Mouse (Mus musculus): ENCODE measurements around the gene Rps29.

Rps29 gene

DNA sequence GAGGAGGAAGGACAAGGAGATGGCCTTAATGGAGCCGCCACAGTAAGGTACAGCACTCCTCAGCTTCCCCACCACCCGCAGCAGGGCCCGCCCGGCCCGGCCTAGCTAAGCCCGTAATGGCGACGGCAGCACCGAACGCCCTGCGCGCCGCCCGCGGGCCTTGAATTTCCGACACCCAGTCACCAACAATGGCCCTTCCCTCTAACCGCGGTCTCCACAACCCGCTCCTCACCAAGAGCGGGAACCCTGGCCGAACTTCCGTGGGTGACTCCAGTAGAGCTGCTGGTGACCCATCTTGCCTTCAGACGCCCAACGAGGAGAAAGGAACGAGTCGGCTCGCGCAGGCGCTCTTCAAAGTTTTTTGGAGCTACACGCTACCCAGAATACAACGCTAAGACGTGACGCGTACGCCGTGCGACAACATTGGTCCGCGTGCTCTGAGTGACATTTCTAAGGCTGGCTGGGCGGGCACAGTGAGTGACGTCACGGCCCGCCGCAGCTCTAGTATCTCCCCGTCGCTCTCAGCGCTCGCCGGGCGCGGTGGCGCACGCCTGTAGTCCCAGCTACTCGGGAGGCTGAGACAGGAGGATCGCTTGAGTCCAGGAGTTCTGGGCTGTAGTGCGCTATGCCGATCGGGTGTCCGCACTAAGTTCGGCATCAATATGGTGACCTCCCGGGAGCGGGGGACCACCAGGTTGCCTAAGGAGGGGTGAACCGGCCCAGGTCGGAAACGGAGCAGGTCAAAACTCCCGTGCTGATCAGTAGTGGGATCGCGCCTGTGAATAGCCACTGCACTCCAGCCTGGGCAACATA lies at the start of gene Rps29:
Gene Rps29 (minus strand): TSS at position 422 of the 813 bp plus-strand sequence.
- DNase-seq, result peak; percentile 96

DNA sequence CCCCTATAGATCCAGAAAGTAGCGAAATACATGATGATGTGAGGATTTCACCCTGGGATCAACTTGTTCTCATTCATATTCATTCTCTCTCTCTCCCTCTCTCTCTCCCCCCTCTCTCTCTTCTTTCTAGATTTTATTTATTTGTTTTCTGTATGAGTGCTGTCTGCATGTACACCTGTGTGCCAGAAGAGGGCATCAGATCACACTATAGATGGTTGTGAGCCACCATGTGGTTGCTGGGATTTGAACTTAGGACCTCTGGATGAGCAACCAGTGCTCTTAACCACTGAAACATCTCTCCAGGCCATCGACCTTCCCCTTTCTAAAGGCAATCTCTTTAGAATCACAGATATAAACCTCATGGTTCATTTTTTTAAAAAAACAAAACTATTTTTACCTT lies 49.5 kb upstream of the Rps29 start:
- DNase-seq, result no peak

DNA sequence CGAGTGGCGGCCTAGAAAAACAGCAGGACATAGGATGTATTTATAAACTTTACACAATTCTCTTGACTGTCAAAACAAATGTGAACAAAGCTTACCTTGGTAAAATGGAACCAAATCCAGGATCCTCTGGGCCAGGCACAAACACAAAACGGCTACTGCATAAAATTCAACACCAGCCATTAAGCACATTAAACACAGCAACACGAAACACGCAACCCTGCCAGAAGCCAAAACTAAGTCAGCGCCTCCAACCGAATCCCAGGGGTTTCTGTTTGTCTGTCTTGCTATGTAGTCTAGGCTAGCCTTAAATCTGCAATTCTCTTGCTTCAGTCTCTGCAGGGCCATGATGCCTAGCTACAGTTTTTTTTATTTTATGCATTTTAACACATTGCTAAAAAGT lies 48.9 kb upstream of the Rps29 start:
- DNase-seq, result no peak

DNA sequence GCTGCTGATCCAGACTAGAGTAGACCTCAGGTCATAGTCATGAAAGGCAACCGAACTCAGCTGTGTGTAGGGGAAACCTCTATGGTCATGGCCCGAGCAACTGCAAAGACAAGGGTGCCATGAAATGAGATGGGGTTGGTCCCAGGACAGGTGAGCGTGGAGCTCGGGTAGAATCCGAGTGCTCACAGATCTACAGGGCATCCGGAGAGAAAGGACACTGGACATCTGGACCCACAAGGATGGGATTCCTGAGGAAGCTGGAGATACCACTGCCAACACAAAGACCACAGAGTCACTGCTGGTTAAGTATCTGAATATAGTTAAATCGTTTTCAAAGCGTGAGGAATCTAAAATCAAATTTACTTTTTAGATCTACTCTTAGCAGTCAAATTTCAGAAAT lies 48.4 kb upstream of the Rps29 start:
- no peak for DNase-seq

DNA sequence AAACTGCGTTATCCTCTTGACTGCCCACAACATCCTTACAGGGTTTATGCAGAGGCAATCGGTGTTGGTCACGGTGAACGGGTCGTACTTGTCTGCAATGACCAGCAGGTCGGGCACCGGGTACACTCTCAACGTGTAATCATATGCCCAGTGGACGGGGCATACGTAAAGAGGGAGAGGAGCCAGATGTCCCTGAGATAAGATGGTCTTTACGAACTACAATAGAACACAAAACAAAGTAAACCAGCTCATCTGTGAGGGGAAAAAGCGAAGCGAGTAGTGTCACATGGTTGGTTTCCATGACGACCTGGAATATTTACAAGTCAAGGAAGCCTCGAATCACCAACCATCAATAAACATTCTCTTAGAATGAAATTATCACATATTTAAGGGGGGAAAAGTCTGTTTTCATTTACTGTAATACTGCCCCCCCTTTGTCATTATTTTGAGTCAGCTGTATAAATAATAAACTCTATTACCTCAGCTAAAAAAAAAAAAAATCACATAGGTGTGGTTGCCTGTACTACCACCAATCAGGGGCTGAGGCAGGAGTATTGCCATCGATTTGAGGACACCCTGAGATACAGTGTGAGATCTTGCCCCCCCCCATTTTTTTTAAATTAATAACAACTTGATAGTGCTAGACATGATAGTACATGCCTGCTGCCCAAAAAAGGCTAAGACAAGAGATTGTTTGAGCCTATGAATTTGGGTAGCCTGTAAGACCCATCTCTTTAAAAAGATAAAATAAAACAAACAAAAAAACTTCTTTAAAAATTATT lies 45.3 kb upstream of the Rps29 start, which contains the start of gene Gm49384:
Gene Gm49384 (minus strand): TSS at position 216 of the 782 bp plus-strand sequence.
- no peak for DNase-seq

DNA sequence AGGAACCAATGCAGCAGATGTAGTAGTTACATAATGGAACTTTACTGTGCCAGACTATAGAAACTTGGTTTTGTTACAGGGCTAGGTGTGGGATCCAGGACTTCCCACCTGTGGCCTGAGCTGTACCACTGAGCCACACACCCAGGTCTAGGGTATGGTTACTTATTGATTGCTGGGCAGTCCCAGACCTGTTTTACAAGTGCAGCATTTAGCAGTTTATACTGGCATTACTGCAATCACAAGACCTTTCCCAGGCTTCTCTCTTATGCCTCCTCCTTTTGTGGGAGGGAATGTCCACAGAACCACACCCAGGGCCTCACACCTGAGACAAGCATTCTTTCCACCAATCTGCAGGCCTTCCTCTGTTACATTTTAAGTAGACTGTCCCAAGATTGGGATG lies 40.0 kb upstream of the Rps29 start:
- no peak for DNase-seq

DNA sequence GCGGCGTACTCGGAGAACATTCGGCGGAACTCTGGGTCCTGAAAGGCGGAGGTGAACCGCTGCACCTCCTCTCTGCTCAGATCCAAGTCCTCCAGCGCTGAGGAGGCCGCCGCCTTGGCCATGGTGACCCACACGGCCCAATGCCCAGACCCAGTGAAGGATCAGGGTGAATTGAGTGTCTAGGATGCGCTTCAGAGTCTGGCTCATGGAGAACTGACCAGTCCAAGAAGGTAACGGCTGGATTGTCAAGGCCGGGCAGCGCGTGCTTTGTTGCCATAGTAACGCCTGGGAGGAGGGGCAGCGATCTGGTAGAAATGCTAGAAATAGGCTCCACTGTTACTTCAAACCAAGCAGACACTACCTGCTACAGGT lies 39.2 kb upstream of the Rps29 start, which contains the start of gene Dnaaf2:
Gene Dnaaf2 (minus strand): TSS at position 266 of the 372 bp plus-strand sequence.
- DNase-seq, result no peak

DNA sequence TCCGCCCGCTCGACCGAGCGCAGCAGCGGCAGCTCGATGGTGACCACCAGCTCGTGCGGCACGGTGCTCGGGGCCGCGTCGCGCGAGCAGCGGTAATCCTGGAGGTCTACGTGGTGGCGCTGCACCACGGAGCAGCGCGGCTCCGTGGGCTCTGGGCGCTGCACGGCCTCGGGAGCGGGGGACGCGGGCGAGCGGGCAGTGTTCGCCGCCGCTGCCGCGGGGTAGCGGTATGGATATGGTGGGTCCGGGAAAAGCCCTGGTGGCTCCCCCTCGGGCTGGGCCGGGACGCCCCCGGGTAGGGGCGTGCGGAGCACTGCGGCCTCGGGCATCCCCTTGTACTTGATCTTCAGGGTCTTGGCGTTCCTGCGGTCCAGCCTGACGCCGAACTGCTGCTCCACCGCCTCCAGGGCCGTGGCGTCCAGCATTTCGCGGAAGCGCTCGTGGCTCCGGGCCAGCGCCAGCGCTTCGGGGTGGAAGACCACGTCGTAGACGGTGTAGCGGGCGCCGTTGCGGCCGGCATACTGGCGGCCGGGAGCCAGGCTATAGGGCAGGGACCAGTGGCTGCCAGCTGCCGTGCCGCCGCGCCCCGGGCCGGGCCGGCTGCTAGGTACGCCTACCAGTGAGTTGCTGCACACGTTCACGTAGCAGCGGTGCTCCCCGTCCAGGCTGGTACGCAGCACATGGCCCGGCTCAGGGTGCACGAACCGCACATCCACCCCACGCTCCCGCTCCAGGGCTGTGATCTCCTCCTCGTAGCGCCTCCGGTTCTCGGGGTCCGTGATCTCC lies 38.6 kb upstream of the Rps29 start:
- DNase-seq, result peak; percentile 61

DNA sequence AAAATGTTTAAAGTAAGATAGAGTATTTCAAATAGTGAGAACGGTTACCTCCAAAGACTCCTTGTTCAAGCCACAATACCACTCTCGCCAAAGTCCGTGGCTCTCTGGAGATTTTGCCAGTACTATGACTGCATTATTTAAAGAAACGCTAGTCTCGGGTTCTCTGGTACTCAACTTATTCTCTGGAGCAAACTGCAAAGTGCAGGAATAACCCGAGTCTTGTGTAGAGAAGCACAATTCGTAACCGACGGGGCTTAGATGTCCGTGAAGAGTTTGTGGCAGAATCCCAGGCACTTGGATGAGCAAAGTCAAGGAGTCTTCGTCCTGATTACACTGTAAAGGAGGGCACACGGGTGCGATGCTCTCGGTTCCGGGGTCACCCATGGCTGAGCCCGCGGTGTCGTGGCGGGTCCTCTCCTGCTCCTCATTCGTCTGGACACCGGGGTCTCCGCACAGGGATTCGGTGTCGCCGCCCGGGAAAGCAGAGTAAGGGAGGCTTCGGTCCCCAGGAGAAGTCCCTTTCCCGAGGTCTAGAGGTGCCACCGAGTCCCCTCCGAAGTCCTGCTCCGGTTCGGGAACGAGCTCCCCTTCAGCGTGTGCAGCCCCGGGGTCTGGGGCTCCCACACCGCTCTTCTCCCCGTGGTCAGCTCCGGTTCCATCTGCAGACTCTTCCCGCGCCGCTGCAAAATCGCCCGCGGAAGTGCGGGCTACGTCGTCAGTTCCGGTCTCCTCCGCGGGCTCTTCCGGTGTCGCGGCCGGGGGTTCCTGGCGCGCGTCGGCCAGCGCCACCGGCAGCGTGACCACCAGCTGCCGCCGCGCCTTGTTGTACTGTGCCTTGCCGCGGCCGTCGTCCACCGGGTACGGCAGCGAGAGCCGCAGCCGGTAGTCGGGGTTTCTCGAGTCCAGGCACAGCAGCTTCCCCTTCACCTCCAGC lies 37.7 kb upstream of the Rps29 start, which contains the start of gene Gm49383:
Gene Gm49383 (minus strand): TSS at position 661 of the 934 bp plus-strand sequence.
- DNase-seq, result peak; percentile 59

DNA sequence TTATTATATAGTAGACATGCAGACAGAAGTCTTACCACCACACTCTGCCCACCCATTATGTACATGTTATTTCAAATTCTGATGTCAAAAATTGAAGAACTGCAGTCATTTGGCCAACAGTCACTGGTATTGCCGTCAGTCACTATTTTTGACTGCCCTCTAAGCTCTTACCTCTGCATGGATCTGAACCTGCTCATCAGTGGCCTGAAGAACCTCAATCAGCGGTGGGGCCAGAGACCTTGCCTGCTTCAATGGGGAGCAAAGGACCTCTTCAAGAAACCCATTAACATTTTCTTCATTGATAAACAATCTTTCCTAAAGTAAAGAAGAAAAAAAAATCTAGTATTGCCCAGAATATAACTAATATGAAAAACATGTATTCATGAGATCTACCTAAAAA lies 33.7 kb upstream of the Rps29 start:
- no peak for DNase-seq

DNA sequence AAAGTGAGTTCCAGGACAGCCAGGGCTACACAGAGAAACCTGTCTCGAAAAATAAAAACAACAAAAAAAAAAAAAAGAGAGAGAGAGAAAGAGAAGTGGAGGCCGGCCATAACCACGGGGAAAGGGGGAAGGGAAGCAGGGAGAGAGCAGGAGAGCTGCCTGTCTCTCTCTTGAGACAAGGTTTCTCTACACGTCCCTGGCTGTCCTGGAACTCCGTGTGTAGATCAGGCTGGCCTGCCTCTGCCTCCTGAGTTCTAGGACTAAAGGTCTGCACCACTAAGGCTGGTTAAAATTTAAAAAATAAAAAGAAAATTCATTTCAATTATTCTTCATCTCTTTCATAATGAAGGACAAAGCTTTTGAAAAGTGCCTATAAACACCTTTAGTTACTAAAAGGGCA lies 32.4 kb upstream of the Rps29 start:
- no peak for DNase-seq

DNA sequence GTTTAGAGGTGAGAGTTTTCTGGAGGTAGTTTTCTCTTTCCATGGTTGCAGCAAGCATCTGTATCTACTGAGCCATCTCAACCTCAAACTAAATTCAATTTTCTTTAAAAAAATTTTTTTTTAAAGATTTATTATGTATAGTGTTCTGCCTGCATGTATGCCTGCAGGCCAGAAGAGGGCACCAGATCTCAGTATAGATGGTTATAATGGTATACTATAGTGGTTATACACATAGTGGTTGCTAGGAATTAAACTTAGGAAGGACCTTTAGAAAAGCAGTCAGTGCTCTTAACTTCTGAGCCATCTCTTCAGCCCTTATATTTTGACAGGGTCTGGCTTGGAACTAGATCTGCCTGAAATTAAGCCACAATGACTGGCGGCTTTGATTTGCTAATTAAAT lies 31.5 kb upstream of the Rps29 start:
- DNase-seq, result no peak

DNA sequence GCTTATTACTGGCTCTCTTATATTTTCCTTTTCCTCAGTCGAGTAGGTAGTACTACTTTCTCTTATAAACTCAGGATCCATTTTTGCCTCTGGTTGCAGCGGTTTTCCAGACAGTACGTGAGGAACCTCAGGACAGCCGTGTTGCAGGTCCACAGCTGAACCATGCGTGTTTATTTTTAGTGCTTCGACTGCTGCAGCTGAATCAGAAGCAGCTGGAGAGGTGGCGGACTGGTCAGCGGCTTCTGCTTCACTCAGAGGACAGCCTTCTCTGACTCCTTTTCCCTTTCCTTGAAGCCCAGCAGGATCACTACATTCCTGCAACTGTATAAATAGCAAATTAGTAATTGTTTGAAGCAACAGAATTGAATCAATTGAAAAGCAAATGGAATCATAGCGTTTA lies 31.1 kb upstream of the Rps29 start:
- no peak for DNase-seq

DNA sequence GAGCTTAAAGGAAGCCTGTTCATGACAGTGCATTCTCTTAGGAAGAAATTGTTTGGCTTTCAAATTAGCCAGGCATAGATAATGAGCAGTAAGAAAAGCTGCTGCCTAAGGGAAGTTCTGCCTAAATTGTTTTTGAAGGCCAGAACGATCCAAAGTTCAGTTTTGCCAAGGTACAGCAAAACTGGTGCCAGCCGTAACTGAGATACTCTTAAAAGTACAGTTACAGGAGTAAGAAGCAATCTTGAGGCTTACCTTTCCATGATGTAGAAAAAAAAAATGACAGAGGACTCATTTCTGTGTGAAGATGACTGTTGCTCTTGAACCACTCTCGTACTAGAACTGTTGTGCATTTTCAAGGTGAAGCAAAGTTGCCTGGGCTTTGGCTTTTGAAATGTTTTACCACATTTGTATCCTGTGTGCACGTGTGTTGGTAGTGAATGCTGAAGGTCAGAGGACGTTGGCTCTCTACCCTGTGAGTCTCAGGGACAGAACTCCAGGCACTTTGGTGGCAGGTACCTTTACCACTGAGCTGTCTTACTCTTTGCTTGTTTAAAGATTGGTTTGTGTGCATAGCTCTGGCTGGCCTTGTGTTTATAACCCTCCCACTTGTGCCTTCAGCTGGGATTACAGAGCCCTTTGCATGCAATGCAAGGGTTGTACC lies 28.0 kb upstream of the Rps29 start:
- no peak for DNase-seq

DNA sequence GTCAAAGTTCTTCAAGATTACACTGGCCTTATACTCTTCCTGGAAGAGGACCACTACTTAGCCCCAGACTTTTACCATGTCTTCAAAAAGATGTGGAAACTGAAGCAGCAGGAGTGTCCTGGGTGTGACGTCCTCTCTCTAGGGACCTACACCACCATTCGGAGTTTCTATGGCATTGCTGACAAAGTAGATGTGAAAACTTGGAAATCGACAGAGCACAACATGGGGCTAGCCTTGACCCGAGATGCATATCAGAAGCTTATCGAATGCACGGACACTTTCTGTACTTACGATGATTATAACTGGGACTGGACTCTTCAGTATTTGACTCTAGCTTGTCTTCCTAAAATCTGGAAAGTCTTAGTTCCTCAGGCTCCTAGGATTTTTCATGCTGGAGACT lies 26.4 kb upstream of the Rps29 start:
- DNase-seq, result no peak

DNA sequence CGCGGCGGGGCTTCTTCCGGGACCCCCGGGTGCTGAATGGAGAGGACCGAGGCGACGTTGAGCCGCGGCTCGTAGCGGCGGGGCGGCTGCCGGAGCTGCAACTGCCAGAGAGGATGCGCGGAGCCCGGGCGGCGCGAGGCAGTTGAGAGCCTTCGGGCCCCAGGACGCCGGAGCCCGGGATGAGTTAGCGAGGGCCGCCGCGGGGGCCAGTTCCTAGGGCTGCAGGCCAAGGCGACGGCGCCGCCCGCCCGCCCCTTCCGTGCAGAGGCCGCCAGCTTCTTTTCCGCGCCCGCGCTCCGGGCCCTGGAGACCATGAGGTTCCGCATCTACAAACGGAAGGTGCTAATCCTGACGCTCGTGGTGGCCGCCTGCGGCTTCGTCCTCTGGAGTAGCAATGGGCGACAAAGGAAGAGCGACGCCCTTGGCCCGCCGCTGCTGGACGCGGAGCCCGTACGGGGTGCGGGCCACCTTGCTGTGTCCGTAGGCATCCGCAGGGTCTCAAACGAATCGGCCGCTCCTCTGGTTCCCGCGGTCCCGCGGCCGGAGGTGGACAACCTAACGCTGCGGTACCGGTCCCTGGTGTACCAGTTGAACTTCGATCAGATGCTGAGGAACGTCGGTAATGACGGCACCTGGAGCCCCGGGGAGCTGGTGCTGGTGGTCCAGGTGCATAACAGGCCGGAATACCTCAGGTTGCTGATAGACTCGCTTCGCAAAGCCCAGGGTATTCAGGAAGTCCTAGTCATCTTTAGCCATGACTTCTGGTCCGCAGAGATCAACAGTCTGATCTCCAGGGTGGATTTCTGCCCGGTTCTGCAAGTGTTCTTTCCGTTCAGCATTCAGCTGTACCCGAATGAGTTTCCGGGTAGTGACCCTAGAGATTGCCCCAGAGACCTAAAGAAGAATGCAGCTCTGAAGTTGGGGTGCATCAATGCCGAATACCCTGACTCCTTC lies 25.6 kb upstream of the Rps29 start:
- DNase-seq, result no peak

DNA sequence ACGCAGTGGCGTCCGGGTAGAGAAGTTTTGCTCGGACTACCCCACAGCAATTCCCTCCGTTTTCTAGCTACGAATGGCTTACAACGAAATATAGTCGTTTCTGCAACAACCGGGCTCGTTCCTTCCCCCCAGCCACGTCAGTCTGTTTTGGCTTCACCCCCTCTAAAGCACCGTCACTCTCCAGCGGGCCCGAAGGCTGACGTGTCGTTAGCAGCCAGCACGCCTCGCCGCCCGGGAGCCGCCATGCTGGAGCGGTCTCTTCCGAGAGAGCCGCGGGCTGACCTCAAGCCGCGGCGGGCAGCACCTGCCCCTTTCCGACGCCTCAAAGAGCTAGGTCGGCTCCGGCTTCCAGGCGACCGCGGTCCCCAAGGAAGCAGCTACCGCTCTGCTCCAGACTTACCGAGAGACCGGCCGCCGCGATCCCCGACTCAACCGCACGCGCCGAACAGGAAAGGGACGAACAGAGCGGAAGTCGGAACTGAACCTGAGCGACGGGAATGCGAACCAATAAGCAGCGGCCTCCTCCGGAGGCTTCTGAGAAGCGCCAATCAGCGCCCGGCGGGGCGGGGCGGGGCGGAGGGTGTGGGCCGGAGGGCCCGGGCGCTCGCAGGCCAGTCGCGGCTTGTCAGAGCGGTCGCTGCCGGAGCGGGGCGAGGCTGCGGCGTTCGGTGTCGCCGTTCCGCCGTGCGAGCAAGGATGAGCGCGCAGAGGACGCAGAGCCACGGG lies 24.8 kb upstream of the Rps29 start, which contains the start of the genes Rpl36al and Mgat2:
Gene Rpl36al (minus strand): TSS at position 501 of the 726 bp plus-strand sequence.
Gene Mgat2 (plus strand): TSS at position 575 of the 726 bp plus-strand sequence.
- peak; percentile 99 for DNase-seq

DNA sequence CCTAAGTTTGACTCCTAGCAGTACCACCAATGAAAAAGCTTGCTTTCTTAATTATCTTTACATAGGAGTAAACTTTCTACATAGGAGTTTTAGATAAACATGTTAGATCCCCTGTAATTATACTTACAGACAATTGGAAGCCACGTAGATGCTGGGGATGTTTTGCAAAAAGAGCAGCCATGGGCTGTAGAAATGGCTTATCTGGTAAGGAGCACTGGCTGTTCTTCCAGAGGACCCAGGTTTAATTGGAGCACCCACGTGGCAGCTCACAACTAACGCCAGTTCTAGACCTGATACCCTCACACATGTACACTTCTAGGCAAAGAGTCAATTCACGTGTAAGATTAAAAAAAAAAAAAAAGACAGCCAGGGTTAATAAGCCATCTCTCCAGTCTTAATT lies 22.8 kb upstream of the Rps29 start:
- no peak for DNase-seq

DNA sequence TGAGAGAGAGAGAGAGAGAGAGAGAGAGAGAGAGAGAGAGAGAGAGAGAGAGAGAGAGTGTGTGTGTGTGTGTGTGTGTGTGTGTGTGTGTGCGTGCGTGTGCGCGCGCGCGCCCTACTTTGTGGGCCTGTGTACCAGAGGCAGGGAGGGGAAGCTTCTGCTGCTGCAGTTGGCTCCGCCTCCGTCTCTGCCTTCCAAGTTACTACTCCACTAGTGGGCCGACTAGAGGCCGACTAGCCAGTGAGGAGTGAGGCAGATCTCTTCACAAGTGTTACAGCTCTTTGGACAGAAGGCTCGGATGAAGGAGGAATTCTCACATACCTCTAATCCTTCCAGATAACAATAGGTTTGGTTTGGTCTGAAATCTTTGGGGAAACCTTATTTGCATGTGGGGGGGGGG lies 20.4 kb upstream of the Rps29 start:
- no peak for DNase-seq

Measured in thymus, postnatal 25 days (tissue).